Mouse (Mus musculus) kidney, adult 2 months (tissue): ENCODE data around the gene Mink1.

ENCODE experiments used
- CTCF ChIP-seq: fragments of 200-500 bp; conservative IDR thresholded peaks from 2 replicates; pipeline ENCODE4 v1.5.1; 2011; ENCODE audit warnings: low read depth, mild to moderate bottlenecking, control low read depth, low read length, moderate library complexity, mixed read lengths; ENCODE audit not compliant: insufficient read depth, insufficient read length
- POLR2A ChIP-seq: fragments of 200-500 bp; IDR thresholded peaks from one replicate; pipeline ENCODE4 v1.6.1; 2011; ENCODE audit warnings: low read depth, low read length, control low read depth

DNA sequence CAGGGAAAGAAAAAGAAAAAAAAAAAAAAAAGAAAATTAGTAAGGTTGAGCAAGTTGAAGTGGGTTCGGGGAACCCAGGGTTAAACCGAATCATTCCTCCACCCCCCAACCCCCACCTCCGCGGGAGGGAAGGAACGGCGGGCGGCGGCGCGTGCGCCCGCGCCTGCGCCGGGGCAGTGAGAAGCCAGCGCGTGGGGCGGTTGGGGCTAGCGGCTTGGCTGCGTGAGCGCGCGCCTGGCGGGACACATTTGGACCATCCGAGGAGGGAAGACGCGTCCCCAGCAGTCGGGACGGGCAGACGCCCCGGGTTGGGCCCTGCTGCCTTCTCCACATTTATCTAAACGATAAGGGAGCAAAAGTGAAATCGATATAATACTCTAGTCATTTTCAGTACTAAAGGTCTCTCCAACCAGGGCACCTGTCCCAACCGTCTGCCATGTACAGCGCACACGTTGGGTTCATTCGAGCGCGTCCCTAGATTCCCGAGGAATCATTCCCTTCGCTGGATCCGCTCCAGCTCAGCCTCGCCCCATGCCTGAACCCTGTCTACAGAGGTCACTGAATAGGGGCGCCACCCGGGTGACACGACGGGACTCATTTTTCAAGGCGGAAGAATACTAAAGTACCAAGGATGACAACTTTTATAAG lies 92.4 kb downstream of the Mink1 start:
- TF ChIP-seq CTCF (no peak), POLR2A (peak; percentile 38)
